Mouse (Mus musculus) hindbrain, embryonic 10.5 days (tissue): ENCODE measurements around the gene Prrc2b. TPM values are rescaled to one million over a fixed set of nuclear protein-coding genes. Genes with fewer than 3 reads are reported as not detected.

Experiments
- DNase-seq: peaks from one replicate; pipeline ENCODE4 v3.0.0-alpha.2; 2017; ENCODE audit warnings: low spot score
- H3K27ac ChIP-seq: fragments of 300-500 bp; sonication (generic); 2 replicates; pipeline ENCODE4 v1.5.1; 2016; ENCODE audit warnings: mild to moderate bottlenecking, moderate library complexity
- H3K27me3 ChIP-seq: fragments of 300-500 bp; sonication (generic); 2 replicates; pipeline ENCODE4 v1.6.1; 2016; ENCODE audit warnings: mild to moderate bottlenecking; ENCODE audit not compliant: poor library complexity, insufficient read depth, severe bottlenecking
- H3K36me3 ChIP-seq: fragments of 300-500 bp; sonication (generic); 2 replicates; pipeline ENCODE4 v1.6.1; 2016; ENCODE audit warnings: mild to moderate bottlenecking, moderate library complexity
- H3K4me1 ChIP-seq: fragments of 300-500 bp; sonication (generic); replicated peaks from 2 replicates; pipeline ENCODE4 v1.6.1; 2016; ENCODE audit warnings: mild to moderate bottlenecking
- H3K4me3 ChIP-seq: fragments of 300-500 bp; sonication (generic); 2 replicates; pipeline ENCODE4 v1.5.1; 2016; ENCODE audit warnings: mild to moderate bottlenecking, moderate library complexity
- H3K9me3 ChIP-seq: fragments of 300-500 bp; sonication (generic); 2 replicates; pipeline ENCODE4 v1.6.1; 2016; ENCODE audit warnings: mild to moderate bottlenecking, moderate library complexity
- WGBS: fragments of 180-500 bp; shearing (Covaris S2); methylation state at CpG from one replicate; pipeline ENCODE4 v1.1.7; 2016; 5-methylcytosine and 5-hydroxymethylcytosine counted together
- polyA plus RNA-seq: library from polyadenylated mRNA; unstranded; fragments of >200 nt; fragmentation: Nextera tagmentation; extraction: Ambion mirVana; gene quantifications from 2 replicates; pipeline ENCODE4 v1.2.1, GENCODE M21; 2016

Gene Prrc2b
- polyA plus RNA-seq, result 55.6 and 68.9 TPM in 2 replicates

DNA sequence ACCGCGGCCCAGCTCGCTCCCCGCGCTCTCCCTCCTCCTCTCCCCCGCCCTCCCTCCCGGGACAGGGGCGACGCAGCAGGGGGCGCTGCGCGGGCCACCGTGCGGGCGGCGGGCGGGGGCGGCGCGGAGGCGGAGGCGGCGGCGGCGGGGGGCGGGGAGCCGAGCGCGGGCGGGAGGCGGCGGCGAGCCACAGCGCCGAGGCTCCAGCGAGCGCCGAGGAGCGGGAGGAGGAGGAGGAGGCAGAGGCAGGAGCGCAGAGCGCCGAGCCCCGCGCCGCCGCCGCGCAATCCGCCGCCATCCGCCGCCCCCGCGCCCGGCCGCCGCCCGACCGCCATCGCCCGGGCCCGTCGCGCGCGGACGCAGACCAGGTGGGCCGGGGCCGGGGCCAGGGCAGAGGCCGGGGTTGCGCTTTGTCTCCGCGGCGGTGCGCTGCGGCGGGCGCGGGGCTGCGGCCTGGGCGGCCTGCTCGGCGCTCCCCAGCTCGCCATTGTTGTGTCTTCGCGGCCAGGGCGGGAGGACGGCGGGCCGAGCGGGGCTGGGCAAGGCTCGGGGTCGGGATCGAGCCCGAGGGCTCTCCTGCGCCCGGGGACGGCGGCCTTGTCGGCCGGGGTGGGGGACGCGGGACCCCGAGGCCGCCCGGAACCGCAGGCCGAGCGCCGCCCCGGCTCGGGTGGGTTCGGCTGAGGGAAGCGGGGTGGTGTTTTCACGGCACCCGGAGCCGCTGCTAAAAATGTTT, at the start of gene Prrc2b:
Gene Prrc2b (plus strand): TSS at position 159 of the 736 bp plus-strand sequence.
- no peaks in the 10 kb centered on the region for H3K36me3 ChIP-seq
- peak; percentile 76 for DNase-seq
- H3K9me3 ChIP-seq, result no peaks in the 10 kb centered on the region
- no peaks in the 10 kb centered on the region for H3K27me3 ChIP-seq
- under 1% methylated on average over 109 of the region's 117 CpGs for WGBS
- H3K4me3 ChIP-seq, result peak within 1 kb of the TSS; percentile 96
- H3K4me1 ChIP-seq, result peaks cover 58% of the 10 kb centered on the region
- peak within 1 kb of the TSS; percentile 99 for H3K27ac ChIP-seq

DNA sequence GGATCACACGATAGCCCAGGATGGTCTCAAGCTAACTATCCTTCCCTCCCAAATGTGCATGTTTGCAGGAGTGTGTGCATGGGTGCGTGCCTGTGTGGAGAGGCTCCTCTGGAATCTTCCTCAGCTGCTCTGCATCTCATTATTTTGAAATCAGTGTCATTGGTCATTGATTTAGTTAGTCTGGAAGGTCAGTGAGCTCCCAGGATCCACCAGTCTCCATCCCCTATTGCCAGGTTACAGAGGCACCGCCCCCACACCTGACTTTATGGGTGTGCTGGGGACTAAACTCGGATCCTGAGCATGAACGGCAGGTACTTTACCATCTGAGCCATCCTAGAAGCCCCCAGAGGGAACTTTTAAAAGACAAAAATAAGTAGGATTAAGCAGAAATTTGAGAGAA, 47.9 kb upstream of the Prrc2b start:
- Histone ChIP-seq H3K36me3 (peaks cover 5% of the 10 kb centered on the region; the same call in 1 of the 2 replicates), H3K9me3 (peaks cover 3% of the 10 kb centered on the region; the same call in 1 of the 2 replicates), H3K27me3 (no peaks in the 10 kb centered on the region), H3K4me3 (peak overlapping the region; percentile 36), H3K27ac (peak overlapping the region; percentile 62), H3K4me1 (peaks cover 36% of the 10 kb centered on the region)
- no peak for DNase-seq
- WGBS, result 61% methylated on average over 5 of the region's 5 CpGs

DNA sequence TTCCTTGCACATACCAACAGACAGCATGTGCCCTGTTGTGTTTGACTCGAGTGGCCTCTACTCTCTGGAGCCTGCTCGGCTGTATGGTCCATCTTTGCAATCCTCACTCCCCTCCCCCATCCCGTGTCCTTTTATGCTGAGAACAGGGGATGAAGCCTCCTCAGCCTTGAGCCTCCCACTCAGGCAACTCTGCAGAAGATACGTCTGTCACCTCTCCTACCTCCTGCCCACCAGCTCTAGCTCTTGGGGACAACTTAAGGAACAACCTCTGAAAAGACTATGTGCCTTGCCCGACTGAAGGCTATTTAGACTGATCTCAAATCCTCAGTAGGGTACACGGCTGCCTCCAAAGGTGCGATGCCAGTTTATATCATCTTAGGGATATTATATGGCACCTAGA, 47.3 kb upstream of the Prrc2b start:
- Histone ChIP-seq H3K27me3 (no peaks in the 10 kb centered on the region), H3K27ac (peak overlapping the region; percentile 62; the same call in 1 of the 2 replicates), H3K36me3 (peaks cover 7% of the 10 kb centered on the region), H3K4me1 (peaks cover 36% of the 10 kb centered on the region), H3K4me3 (peak overlapping the region; percentile 36), H3K9me3 (peaks cover 3% of the 10 kb centered on the region; the same call in 1 of the 2 replicates)
- 79% methylated on average over 7 of the region's 7 CpGs for WGBS
- no peak for DNase-seq

GRCm38 (mm10) chr2:32104122-32104521, 46.8 kb upstream of the Prrc2b start:
- Histone ChIP-seq H3K27ac (peak overlapping the region; percentile 41), H3K27me3 (no peaks in the 10 kb centered on the region), H3K4me1 (peaks cover 36% of the 10 kb centered on the region), H3K9me3 (peaks cover 3% of the 10 kb centered on the region; the same call in 1 of the 2 replicates), H3K4me3 (no peak overlapping the region), H3K36me3 (peaks cover 7% of the 10 kb centered on the region)
- 86% methylated on average over 7 of the region's 7 CpGs for WGBS
- DNase-seq, result no peak

GRCm38 (mm10) chr2:32105117-32105913, 45.6 kb upstream of the Prrc2b start:
- peaks cover 7% of the 10 kb centered on the region for H3K36me3 ChIP-seq
- peaks cover 36% of the 10 kb centered on the region for H3K4me1 ChIP-seq
- H3K9me3 ChIP-seq, result peaks cover 3% of the 10 kb centered on the region; the same call in 1 of the 2 replicates
- H3K4me3 ChIP-seq, result no peak overlapping the region
- 64% methylated on average over 16 of the region's 16 CpGs for WGBS
- H3K27me3 ChIP-seq, result no peaks in the 10 kb centered on the region
- DNase-seq, result peak; percentile 31
- peak overlapping the region; percentile 71 for H3K27ac ChIP-seq

DNA sequence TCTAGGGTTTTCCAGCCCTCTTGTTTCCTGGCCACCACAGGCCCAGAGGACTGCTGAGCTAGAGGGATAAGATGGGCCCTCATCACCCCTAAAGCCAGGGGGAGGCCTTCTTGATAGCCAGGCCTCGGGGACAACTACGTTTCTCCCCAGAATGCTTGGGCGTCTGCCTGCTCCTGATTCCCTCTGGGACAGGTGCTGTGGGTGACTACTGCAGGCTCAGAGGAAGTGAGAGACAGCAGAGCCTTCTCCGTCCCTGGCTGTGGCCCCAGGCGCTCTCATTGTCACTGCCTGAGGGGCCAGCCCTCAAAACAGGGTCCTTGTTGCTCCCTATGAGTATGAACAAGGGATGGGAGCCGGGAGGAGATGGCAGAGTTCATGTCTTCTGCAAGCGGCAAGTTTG, 45.0 kb upstream of the Prrc2b start:
- Histone ChIP-seq H3K4me1 (peaks cover 42% of the 10 kb centered on the region), H3K27me3 (no peaks in the 10 kb centered on the region), H3K27ac (peak overlapping the region; percentile 71), H3K36me3 (peaks cover 3% of the 10 kb centered on the region; the same call in 1 of the 2 replicates), H3K4me3 (no peak overlapping the region), H3K9me3 (no peaks in the 10 kb centered on the region)
- no peak for DNase-seq
- WGBS, result 85% methylated on average over 7 of the region's 7 CpGs

GRCm38 (mm10) chr2:32111268-32111667, 39.6 kb upstream of the Prrc2b start:
- H3K9me3 ChIP-seq, result 0 out of 2 replicates have a peak, but pooled peaks cover under 1% of the 10 kb centered on the region
- WGBS, result 91% methylated on average over 1 of the region's 1 CpGs
- peaks cover 9% of the 10 kb centered on the region for H3K4me1 ChIP-seq
- no peak for DNase-seq
- H3K27me3 ChIP-seq, result no peaks in the 10 kb centered on the region
- H3K36me3 ChIP-seq, result peaks cover 3% of the 10 kb centered on the region; the same call in 1 of the 2 replicates
- no peak overlapping the region for H3K27ac ChIP-seq
- no peak overlapping the region for H3K4me3 ChIP-seq

DNA sequence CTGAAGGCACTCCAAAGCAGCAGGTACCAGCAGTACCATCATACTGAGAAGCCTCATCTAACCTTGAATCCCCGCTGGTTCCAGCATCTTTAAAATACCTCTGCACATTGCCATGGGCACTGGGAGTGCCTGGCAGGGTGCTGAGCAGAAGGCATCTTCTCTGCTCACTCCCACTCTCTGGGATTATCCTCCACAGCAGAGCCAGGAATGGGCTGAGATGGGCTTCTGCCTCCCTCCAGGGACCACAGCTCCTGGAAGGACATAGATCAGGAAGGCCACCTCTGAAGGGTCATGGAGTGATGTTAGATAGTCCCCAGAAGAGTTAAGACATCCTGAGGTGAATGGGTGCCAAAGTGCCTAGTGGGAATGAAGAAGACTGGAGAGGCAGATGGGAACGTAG, 38.3 kb upstream of the Prrc2b start:
- peaks cover 3% of the 10 kb centered on the region; the same call in 1 of the 2 replicates for H3K36me3 ChIP-seq
- DNase-seq, result no peak
- H3K4me1 ChIP-seq, result peaks cover 8% of the 10 kb centered on the region
- no peak overlapping the region for H3K4me3 ChIP-seq
- no peaks in the 10 kb centered on the region for H3K27me3 ChIP-seq
- no peak overlapping the region for H3K27ac ChIP-seq
- H3K9me3 ChIP-seq, result 0 out of 2 replicates have a peak, but pooled peaks cover 6% of the 10 kb centered on the region
- 70% methylated on average over 2 of the region's 2 CpGs for WGBS

- DNase-seq, result no peak
- no peaks in the 10 kb centered on the region for H3K27me3 ChIP-seq
- H3K9me3 ChIP-seq, result 0 out of 2 replicates have a peak, but pooled peaks cover 6% of the 10 kb centered on the region
- peaks cover 6% of the 10 kb centered on the region for H3K4me1 ChIP-seq
- no peak overlapping the region for H3K4me3 ChIP-seq
- H3K36me3 ChIP-seq, result no peaks in the 10 kb centered on the region
- WGBS, result 91% methylated on average over 4 of the region's 4 CpGs
- H3K27ac ChIP-seq, result no peak overlapping the region
Observed at GRCm38 (mm10) chr2:32115851-32116268, 35.0 kb upstream of the Prrc2b start.

DNA sequence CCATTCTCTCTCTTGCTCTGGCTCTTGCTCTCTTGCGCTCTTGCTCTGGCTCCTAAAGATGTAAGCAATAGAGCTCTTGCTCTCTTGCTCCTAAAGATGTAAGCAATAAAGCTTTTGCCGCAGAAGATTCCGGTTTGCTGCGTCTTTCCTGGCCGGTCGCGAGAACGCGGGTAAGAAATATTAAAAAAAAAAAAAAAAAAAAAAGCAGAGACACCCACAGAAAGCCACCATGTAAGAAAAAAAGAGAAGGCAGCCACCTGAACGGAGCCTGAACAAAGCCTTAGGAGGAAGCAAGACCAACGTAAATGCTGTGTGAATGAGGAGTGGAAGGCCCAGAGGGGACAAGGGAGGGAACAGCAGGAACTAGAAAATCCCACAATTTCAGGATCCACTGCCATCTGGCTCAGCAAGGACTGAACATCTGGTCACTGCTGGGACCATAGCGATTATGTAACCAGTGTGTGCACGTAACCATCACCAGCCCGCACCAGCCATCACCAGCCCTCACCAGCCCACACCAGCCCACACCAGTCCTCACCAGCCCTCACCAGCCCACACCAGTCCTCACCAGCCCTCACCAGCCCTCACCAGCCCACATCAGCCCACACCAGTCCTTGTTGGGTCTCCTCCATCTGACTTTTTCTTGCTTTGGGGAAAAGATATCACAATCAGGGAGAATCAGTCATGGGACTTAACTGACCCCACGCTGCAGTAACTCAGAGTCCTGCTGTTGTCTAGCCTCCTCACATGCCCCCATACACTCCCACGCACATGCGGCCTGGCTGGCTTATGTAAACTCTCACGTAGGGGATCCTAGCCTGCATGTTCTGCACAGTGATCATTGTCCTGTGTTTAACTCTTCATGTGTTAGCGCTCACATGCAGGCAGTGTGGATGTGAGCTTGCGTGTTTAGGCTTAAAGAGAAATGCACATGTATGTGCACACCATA, 30.8 kb upstream of the Prrc2b start:
- no peak for DNase-seq
- no peaks in the 10 kb centered on the region for H3K36me3 ChIP-seq
- H3K4me3 ChIP-seq, result no peak overlapping the region
- WGBS, result 93% methylated on average over 20 of the region's 20 CpGs
- no peaks in the 10 kb centered on the region for H3K27me3 ChIP-seq
- 0 out of 2 replicates have a peak, but pooled peaks cover 6% of the 10 kb centered on the region for H3K9me3 ChIP-seq
- H3K4me1 ChIP-seq, result peaks cover 11% of the 10 kb centered on the region
- peak overlapping the region; percentile 40; the same call in 1 of the 2 replicates for H3K27ac ChIP-seq

DNA sequence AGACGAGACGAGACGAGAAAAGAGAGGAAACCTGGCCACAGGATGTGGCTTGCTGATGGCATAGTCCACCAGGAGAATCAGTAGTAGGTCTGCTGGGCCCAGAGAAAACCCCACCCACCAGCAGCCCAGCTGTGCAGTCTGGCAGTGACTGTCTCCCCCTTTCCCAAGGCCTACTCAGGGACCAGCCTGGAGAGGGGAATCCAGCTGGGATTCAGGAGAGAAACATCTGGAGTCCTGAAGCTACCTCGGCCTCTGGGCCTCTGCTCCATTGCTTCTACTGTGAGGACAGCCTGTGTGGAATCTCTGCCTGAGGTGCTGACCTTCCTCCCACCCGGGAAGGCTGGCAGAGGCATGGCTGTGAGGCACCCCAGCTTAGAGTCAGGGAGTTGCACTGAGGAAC, 29.7 kb upstream of the Prrc2b start:
- H3K27ac ChIP-seq, result peak overlapping the region; percentile 64
- H3K4me1 ChIP-seq, result peaks cover 11% of the 10 kb centered on the region
- DNase-seq, result no peak

GRCm38 (mm10) chr2:32121785-32122184, 29.1 kb upstream of the Prrc2b start:
- Histone ChIP-seq H3K36me3 (no peaks in the 10 kb centered on the region), H3K4me3 (no peak overlapping the region), H3K27me3 (no peaks in the 10 kb centered on the region), H3K9me3 (0 out of 2 replicates have a peak, but pooled peaks cover under 1% of the 10 kb centered on the region), H3K4me1 (peaks cover 11% of the 10 kb centered on the region), H3K27ac (no peak overlapping the region)
- WGBS, result 63% methylated on average over 2 of the region's 2 CpGs
- no peak for DNase-seq

More for the DNA sequence above, 29.7 kb upstream of the Prrc2b start:
- no peaks in the 10 kb centered on the region for H3K36me3 ChIP-seq
- 64% methylated on average over 5 of the region's 5 CpGs for whole genome bisulfite sequencing
- H3K27me3 ChIP-seq, result no peaks in the 10 kb centered on the region
- H3K9me3 ChIP-seq, result 0 out of 2 replicates have a peak, but pooled peaks cover 6% of the 10 kb centered on the region
- H3K4me3 ChIP-seq, result no peak overlapping the region
